Mouse (Mus musculus): ENCODE measurements at regions not wholly inside any gene's neighbourhood (a gene's known extent, or its start where the extent isn't known, plus 50 kb on each side); places are given as distances from the start of the nearest gene placed in this dataset.

GRCm38 (mm10) chr7:110717104-110717503 lies 50.9 kb upstream of the Ampd3 start:
- TF ChIP-seq CTCF (IDR thresholded peaks at IDR 0.05; ENCODE audit: borderline replicate concordance, control insufficient read depth, extremely low read depth, insufficient read depth, low read length, poor library complexity) (no peak), POLR2A (IDR thresholded peaks at IDR 0.05; ENCODE audit: control insufficient read depth, extremely low read depth, insufficient read depth, low read length, poor library complexity) (no peak)

Measured in thymus, adult 2 months (tissue).